Mouse (Mus musculus) E14TG2a.4 (cell line): ENCODE measurements at regions not wholly inside any gene's neighbourhood (a gene's known extent, or its start where the extent isn't known, plus 50 kb on each side); places are given as distances from the start of the nearest gene placed in this dataset.

Experiments used
- CTCF ChIP-seq: conservative IDR thresholded peaks from 2 replicates; pipeline ENCODE4 v1.5.1; 2014; ENCODE audit warnings: low read length
- POU5F1 ChIP-seq: IDR thresholded peaks from 2 replicates; pipeline ENCODE4 v1.6.1; 2014; ENCODE audit warnings: low read length, borderline replicate concordance

GRCm38 (mm10) chr2:78537574-78537973 lies 330.4 kb upstream of the Ube2e3 start:
- TF ChIP-seq POU5F1 (no peak), CTCF (no peak)
